ENCODE assay signal across 8 mouse cellular contexts in the genomic region with DNA sequence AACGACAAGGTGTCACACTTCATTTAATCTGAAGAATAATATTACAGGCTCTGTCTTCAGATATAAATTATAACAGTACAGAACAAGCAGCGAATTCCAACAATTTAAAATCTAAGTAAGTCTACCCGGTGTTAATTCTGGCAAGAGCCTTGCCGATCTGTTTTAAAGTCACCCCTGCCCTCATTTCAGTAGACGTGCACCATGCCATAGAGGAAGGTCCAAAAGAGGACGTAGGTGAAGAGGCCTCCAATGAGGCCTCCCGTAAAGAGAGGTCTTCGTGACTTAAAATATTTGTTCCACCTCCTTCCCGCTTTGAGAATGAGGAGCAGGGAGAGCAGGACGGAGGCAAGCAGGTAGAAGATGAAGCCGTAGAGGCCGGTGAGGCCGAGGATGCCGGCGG. TPM values are rescaled to one million over a fixed set of nuclear protein-coding genes. Genes with fewer than 3 reads are reported as not detected.
DNase-seq lines count a peak whose midpoint lies in the region; ATAC-seq and TF ChIP-seq lines count a peak whose summit lies in the region.

No protein-coding gene starts in this region.

- H3K4me3 ChIP-seq in thymus, adult 2 months (ENCODE audit: control insufficient read depth, insufficient read depth, low read length), result peak overlapping the region; percentile 97
- peak overlapping the region; percentile 78 for H3K4me3 ChIP-seq in limb, embryonic 15.5 days

- no peaks in the 10 kb centered on the region for H3K27me3 ChIP-seq in thymus, adult 2 months (ENCODE audit: control insufficient read depth, insufficient read depth, low read length)
- H3K27me3 ChIP-seq in limb, embryonic 15.5 days, result no peaks in the 10 kb centered on the region

- DNase-seq in frontal cortex, postnatal 36 days (ENCODE audit: low spot score in 2 of 2), result no peak
- DNase-seq in thymus, adult 2 months, result no peak
- DNase-seq in thymus, postnatal 14 days, result no peak
- DNase-seq in ovary, adult 18-20 months (ENCODE audit: low spot score), result no peak
- no peak for DNase-seq in adrenal gland, adult 2 months
- DNase-seq in right cerebral cortex, postnatal 4 days, result no peak

- WGBS in thymus, adult 2 months, result 2% methylated on average over 15 of the region's 15 CpGs
- under 1% methylated on average over 15 of the region's 15 CpGs for WGBS in limb, embryonic 15.5 days

- H3K4me2 ChIP-seq in limb, embryonic 15.5 days, result peak overlapping the region; percentile 51

- H3K27ac ChIP-seq in thymus, adult 2 months (ENCODE audit: control insufficient read depth, insufficient read depth, low read length), result no peak overlapping the region
- H3K27ac ChIP-seq in limb, embryonic 15.5 days, result peak overlapping the region; percentile 96; the same call in 1 of the 2 replicates

- no peaks in the 10 kb centered on the region for H3K9me3 ChIP-seq in limb, embryonic 15.5 days

- H3K9ac ChIP-seq in limb, embryonic 15.5 days, result peak overlapping the region; percentile 86

- no peak for TF ChIP-seq CTCF in thymus, adult 2 months (IDR thresholded peaks at IDR 0.05; ENCODE audit: borderline replicate concordance, control insufficient read depth, extremely low read depth, insufficient read depth, low read length, poor library complexity)

- ATAC-seq in frontal cortex, adult (ENCODE audit: low TSS enrichment), result 0 out of 2 replicates have a peak, but pooled peaks have one; percentile 3
- no peak for ATAC-seq in limb, embryonic 15.5 days (ENCODE audit: insufficient number of reproducible peaks, low FRiP score, low TSS enrichment, low read depth)

- peaks cover 17% of the 10 kb centered on the region for H3K4me1 ChIP-seq in thymus, adult 2 months (replicated peaks; ENCODE audit: control insufficient read depth, insufficient read depth, low read length)
- H3K4me1 ChIP-seq in limb, embryonic 15.5 days, result peaks cover 40% of the 10 kb centered on the region

- H3K36me3 ChIP-seq in thymus, adult 2 months (ENCODE audit: control insufficient read depth, insufficient read depth, low read length), result no peaks in the 10 kb centered on the region
- H3K36me3 ChIP-seq in limb, embryonic 15.5 days, result peaks cover 24% of the 10 kb centered on the region

- no peak for TF ChIP-seq POLR2A in thymus, adult 2 months (IDR thresholded peaks at IDR 0.05; ENCODE audit: control insufficient read depth, extremely low read depth, insufficient read depth, low read length, poor library complexity)

RNA-seq across cellular contexts. Expression of gene Emc6, which starts 0.7 kb away (rescaled TPM):
- 58.6 and 64.9 TPM in 2 replicates for polyA plus RNA-seq in thymus, adult 2 months (2012; rRNA removed)
- 91.9 and 95.4 TPM in 2 replicates for polyA plus RNA-seq in limb, embryonic 15.5 days (2015; fragmentation: Nextera tagmentation; extraction: Ambion mirVana)
- total RNA-seq in adrenal gland, adult 2 months (2021), result 10 to 100 TPM; 86.1 to 88.7 TPM
- 91.0 and 117 TPM in 2 replicates for polyA plus RNA-seq in adrenal gland, adult 2 months (2012; rRNA removed)

RNA-seq across cellular contexts. Expression of gene Tax1bp3, which starts 0.7 kb away (rescaled TPM):
- 63.1 and 72.0 TPM in 2 replicates for polyA plus RNA-seq in thymus, adult 2 months (2012; rRNA removed)
- 217 and 224 TPM in 2 replicates for polyA plus RNA-seq in limb, embryonic 15.5 days (2015; fragmentation: Nextera tagmentation; extraction: Ambion mirVana)
- total RNA-seq in adrenal gland, adult 2 months (2021), result 10 to 100 TPM; 71.0 to 87.8 TPM
- 71.0 and 77.0 TPM in 2 replicates for polyA plus RNA-seq in adrenal gland, adult 2 months (2012; rRNA removed)

RNA-seq across cellular contexts. Expression of gene P2rx5, which starts 16.0 kb away (rescaled TPM):
- polyA plus RNA-seq in thymus, adult 2 months (2012; rRNA removed), result 1.9 and 2.0 TPM in 2 replicates
- 1.2 and 2.0 TPM in 2 replicates for polyA plus RNA-seq in limb, embryonic 15.5 days (2015; fragmentation: Nextera tagmentation; extraction: Ambion mirVana)
- 10 to 100 TPM in 1 of 2 experiments, 1 to 10 TPM in 1; 4.4 to 10.9 TPM for total RNA-seq in adrenal gland, adult 2 months (2021)
- 2.3 and 2.9 TPM in 2 replicates for polyA plus RNA-seq in adrenal gland, adult 2 months (2012; rRNA removed)

RNA-seq across cellular contexts. Expression of gene Ctns, which starts 22.7 kb away (rescaled TPM):
- polyA plus RNA-seq in thymus, adult 2 months (2012; rRNA removed), result 20.1 and 20.6 TPM in 2 replicates
- polyA plus RNA-seq in limb, embryonic 15.5 days (2015; fragmentation: Nextera tagmentation; extraction: Ambion mirVana), result 22.0 and 24.6 TPM in 2 replicates
- total RNA-seq in adrenal gland, adult 2 months (2021), result 10 to 100 TPM; 16.8 to 18.3 TPM
- 11.1 and 12.5 TPM in 2 replicates for polyA plus RNA-seq in adrenal gland, adult 2 months (2012; rRNA removed)

RNA-seq across cellular contexts. Expression of gene Shpk, which starts 23.1 kb away (rescaled TPM):
- polyA plus RNA-seq in thymus, adult 2 months (2012; rRNA removed), result 3.7 and 4.0 TPM in 2 replicates
- polyA plus RNA-seq in limb, embryonic 15.5 days (2015; fragmentation: Nextera tagmentation; extraction: Ambion mirVana), result 2.8 and 3.0 TPM in 2 replicates
- 10 to 100 TPM in 1 of 2 experiments, 1 to 10 TPM in 1; 8.8 to 12.4 TPM for total RNA-seq in adrenal gland, adult 2 months (2021)
- 10.0 and 10.9 TPM in 2 replicates for polyA plus RNA-seq in adrenal gland, adult 2 months (2012; rRNA removed)
